Mouse (Mus musculus) forebrain, embryonic 16.5 days (tissue): ENCODE measurements around the gene Pten. TPM values are rescaled to one million over a fixed set of nuclear protein-coding genes. Genes with fewer than 3 reads are reported as not detected.
A peak's percentile ranks its signal among the peaks of the same experiment; 100 is the strongest.

Source experiments
- ATAC-seq: fragments of 200-750 bp; cut with Nextera tagmentation; 2 replicates; pipeline ENCODE4 v1.8.0; 2017; ENCODE audit warnings: mild to moderate bottlenecking, moderate library complexity
- H3K27ac ChIP-seq: fragments of 300-500 bp; sonication (generic); 2 replicates; pipeline ENCODE4 v1.5.1; 2014; ENCODE audit warnings: low read length, control low read depth
- H3K27me3 ChIP-seq: fragments of 300-500 bp; sonication (generic); replicated peaks from 2 replicates; pipeline ENCODE4 v1.6.1; 2014; ENCODE audit warnings: low read length; ENCODE audit not compliant: control insufficient read depth, insufficient read depth
- H3K36me3 ChIP-seq: fragments of 300-500 bp; sonication (generic); 2 replicates; pipeline ENCODE4 v1.6.1; 2014; ENCODE audit not compliant: control insufficient read depth, insufficient read depth
- H3K4me1 ChIP-seq: fragments of 300-500 bp; sonication (generic); replicated peaks from 2 replicates; pipeline ENCODE4 v1.6.1; 2014; ENCODE audit warnings: low read length; ENCODE audit not compliant: control insufficient read depth, insufficient read depth
- H3K4me2 ChIP-seq: fragments of 300-500 bp; sonication (generic); 2 replicates; pipeline ENCODE4 v1.6.1; 2014; ENCODE audit warnings: mild to moderate bottlenecking, low read length, control low read depth
- H3K4me3 ChIP-seq: fragments of 300-500 bp; sonication (generic); replicated peaks from 2 replicates; pipeline ENCODE4 v1.5.1; 2014; ENCODE audit warnings: mild to moderate bottlenecking, low read length, control low read depth
- H3K9ac ChIP-seq: fragments of 300-500 bp; sonication (generic); replicated peaks from 2 replicates; pipeline ENCODE4 v1.6.1; 2014; ENCODE audit warnings: low read depth, low read length, control low read depth
- H3K9me3 ChIP-seq: fragments of 300-500 bp; sonication (generic); 2 replicates; pipeline ENCODE4 v1.6.1; 2016; ENCODE audit warnings: low read length; ENCODE audit not compliant: control insufficient read depth
- WGBS: fragments of 180-500 bp; shearing (Covaris S2); extraction: QIAGEN DNeasy Blood & Tissue Kit; methylation state at CpG from one replicate; pipeline ENCODE4 v1.1.7; 2014; 5-methylcytosine and 5-hydroxymethylcytosine counted together
- polyA plus RNA-seq: library from polyadenylated mRNA; unstranded; fragments of >200 nt; fragmentation: Nextera tagmentation; extraction: Ambion mirVana; gene quantifications from 2 replicates; pipeline ENCODE4 v1.2.1, GENCODE M21; 2015

Pten gene
- polyA plus RNA-seq, 1 experiment from 2014 or later: 13.4 TPM

GRCm38 (mm10) chr19:32752357-32752756 is 4.9 kb upstream of the Pten start:
- no peak overlapping the region for H3K27ac ChIP-seq
- H3K27me3 ChIP-seq: no peaks in the 10 kb centered on the region
- H3K9ac ChIP-seq: no peak overlapping the region
- no peak overlapping the region for H3K4me2 ChIP-seq
- 91% methylated on average over 6 of the region's 6 CpGs for WGBS
- H3K4me1 ChIP-seq: peaks cover 8% of the 10 kb centered on the region
- no peaks in the 10 kb centered on the region for H3K36me3 ChIP-seq
- no peaks in the 10 kb centered on the region for H3K9me3 ChIP-seq
- no peak overlapping the region for H3K4me3 ChIP-seq
- no peak for ATAC-seq

DNA sequence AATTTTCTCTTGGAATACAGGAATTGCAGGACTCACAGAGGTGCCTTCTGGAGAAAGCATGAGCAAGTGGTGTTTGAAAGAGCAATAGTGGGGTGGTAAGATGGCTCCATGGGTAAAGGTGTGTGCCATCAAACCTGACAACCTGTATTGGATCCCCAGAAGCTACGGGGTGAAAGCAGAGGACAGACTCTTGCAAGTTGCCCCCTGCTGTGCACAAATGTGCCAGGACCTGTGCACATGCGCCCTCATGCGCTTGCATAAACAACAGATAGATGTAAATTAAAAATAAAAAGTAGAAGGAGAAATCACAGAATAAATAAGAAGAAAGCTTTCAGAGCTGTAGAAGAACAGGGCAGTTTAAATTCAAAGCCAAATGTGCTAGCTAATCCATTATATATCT is 3.9 kb upstream of the Pten start:
- Histone ChIP-seq H3K9ac (no peak overlapping the region), H3K36me3 (no peaks in the 10 kb centered on the region), H3K27ac (no peak overlapping the region), H3K9me3 (no peaks in the 10 kb centered on the region), H3K4me1 (peaks cover 8% of the 10 kb centered on the region), H3K27me3 (no peaks in the 10 kb centered on the region), H3K4me2 (no peak overlapping the region), H3K4me3 (no peak overlapping the region)
- ATAC-seq: no peak
- WGBS: 81% methylated on average over 3 of the region's 3 CpGs

- Histone ChIP-seq H3K27me3 (no peaks in the 10 kb centered on the region), H3K9me3 (no peaks in the 10 kb centered on the region), H3K9ac (no peak overlapping the region), H3K27ac (no peak overlapping the region), H3K36me3 (no peaks in the 10 kb centered on the region), H3K4me1 (peaks cover 8% of the 10 kb centered on the region), H3K4me3 (no peak overlapping the region), H3K4me2 (no peak overlapping the region; the same call in 1 of the 2 replicates)
- 24% methylated on average over 15 of the region's 15 CpGs for WGBS
- ATAC-seq: no peak
Measured at GRCm38 (mm10) chr19:32754188-32755000, 2.9 kb upstream of the Pten start.

DNA sequence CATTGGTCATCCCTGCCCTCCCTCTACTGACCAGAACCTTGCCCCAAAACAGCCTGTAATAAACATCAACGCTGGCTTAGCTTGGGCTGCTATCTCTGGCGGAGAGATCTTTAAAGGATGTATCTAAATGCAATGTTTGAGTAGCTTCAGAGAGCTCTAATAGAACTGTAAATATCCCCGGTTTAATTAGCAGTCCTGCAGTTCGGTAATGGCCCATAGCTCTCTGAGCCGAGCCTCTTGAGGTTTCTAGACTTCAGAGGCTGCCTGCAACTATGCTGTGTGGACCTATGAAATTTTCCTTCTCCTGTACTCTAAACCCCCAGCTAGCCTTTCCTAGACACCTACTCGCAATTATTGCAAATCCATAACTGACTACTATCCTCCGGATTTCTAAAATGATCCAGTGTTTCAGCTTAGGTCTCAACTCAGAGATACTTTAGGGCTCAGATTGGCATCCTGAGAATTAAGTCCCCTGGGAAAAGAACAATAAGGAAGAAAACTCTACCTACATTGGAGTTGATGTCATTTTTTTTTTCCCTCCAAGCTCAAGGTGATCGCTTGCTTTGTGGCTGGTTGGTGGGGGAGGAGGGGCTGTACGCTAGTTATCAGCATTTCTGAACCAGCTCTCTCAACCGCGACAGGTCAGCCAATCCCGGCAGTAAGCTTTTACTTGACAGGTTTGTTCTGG is 2.0 kb upstream of the Pten start:
- Histone ChIP-seq H3K4me1 (peaks cover 11% of the 10 kb centered on the region), H3K9me3 (no peaks in the 10 kb centered on the region), H3K4me2 (peak overlapping the region; percentile 88), H3K27me3 (no peaks in the 10 kb centered on the region), H3K9ac (peak overlapping the region; percentile 68), H3K27ac (no peak overlapping the region), H3K36me3 (no peaks in the 10 kb centered on the region), H3K4me3 (peak overlapping the region; percentile 80)
- ATAC-seq: no peak
- 2% methylated on average over 12 of the region's 12 CpGs for WGBS

GRCm38 (mm10) chr19:32755792-32756635 is 1.3 kb upstream of the Pten start:
- peak; percentile 66 for ATAC-seq

GRCm38 (mm10) chr19:32756636-32756899 is 729 bp upstream of the Pten start:
- Histone ChIP-seq H3K36me3 (no peaks in the 10 kb centered on the region), H3K9ac (peak overlapping the region; percentile 95), H3K27me3 (no peaks in the 10 kb centered on the region), H3K4me1 (peaks cover 20% of the 10 kb centered on the region), H3K9me3 (no peaks in the 10 kb centered on the region), H3K4me2 (peak overlapping the region; percentile 64), H3K27ac (peak overlapping the region; percentile 97), H3K4me3 (peak overlapping the region; percentile 80)
- peak; percentile 57 for ATAC-seq
- 0% methylated on average over 14 of the region's 14 CpGs for WGBS

More at GRCm38 (mm10) chr19:32755792-32756635, 1.3 kb upstream of the Pten start:
- under 1% methylated on average over 52 of the region's 53 CpGs for WGBS
- Histone ChIP-seq H3K4me1 (peaks cover 17% of the 10 kb centered on the region), H3K9me3 (no peaks in the 10 kb centered on the region), H3K36me3 (no peaks in the 10 kb centered on the region), H3K9ac (peak overlapping the region; percentile 95), H3K4me2 (peak overlapping the region; percentile 88), H3K27ac (peak overlapping the region; percentile 97), H3K27me3 (no peaks in the 10 kb centered on the region), H3K4me3 (peak overlapping the region; percentile 80)

DNA sequence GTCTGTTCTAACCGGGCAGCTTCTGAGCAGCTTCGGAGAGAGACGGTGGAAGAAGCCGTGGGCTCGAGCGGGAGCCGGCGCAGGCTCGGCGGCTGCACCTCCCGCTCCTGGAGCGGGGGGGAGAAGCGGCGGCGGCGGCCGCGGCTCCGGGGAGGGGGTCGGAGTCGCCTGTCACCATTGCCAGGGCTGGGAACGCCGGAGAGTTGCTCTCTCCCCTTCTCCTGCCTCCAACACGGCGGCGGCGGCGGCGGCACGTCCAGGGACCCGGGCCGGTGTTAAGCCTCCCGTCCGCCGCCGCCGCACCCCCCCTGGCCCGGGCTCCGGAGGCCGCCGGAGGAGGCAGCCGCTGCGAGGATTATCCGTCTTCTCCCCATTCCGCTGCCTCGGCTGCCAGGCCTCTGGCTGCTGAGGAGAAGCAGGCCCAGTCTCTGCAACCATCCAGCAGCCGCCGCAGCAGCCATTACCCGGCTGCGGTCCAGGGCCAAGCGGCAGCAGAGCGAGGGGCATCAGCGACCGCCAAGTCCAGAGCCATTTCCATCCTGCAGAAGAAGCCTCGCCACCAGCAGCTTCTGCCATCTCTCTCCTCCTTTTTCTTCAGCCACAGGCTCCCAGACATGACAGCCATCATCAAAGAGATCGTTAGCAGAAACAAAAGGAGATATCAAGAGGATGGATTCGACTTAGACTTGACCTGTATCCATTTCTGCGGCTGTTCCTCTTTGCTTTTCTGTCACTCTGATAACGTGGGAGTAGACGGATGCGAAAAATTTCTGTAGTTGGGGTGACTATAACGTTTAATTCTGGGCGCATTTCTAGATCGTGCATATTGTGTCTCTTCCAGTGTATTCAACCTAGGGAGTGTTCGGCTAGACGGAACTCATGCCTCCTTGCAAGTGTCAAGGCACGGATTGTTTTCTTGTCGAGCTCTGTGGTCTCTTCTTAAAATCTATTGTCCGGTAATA is 815 bp downstream of the Pten start:
- H3K4me3 ChIP-seq: peak overlapping the region; percentile 80
- peaks cover 22% of the 10 kb centered on the region for H3K4me1 ChIP-seq

DNA sequence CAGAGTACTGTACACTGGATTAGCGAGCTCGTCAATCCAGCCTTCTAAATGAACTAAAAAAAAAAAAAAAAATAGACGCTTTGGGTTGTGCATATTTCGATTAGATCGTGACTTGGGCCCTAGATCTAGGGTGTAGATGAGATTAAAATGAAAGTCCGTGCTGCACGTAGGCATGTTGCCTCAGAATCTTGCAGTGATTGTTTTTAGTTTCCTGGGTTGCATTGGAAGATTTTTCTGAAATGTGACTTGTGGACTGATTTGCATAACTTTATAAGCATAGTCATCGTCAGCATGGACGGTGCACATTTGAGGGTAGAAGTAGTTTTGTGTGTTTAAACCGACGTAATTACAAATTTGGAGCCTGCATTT is 1.5 kb downstream of the Pten start:
- H3K4me1 ChIP-seq: peaks cover 24% of the 10 kb centered on the region
- peak overlapping the region; percentile 97 for H3K9ac ChIP-seq
- H3K27me3 ChIP-seq: no peaks in the 10 kb centered on the region
- no peaks in the 10 kb centered on the region for H3K36me3 ChIP-seq
- peak overlapping the region; percentile 80 for H3K4me3 ChIP-seq
- H3K9me3 ChIP-seq: no peaks in the 10 kb centered on the region
- WGBS: 0% methylated on average over 11 of the region's 11 CpGs
- H3K27ac ChIP-seq: no peak overlapping the region; the same call in 1 of the 2 replicates
- peak overlapping the region; percentile 82 for H3K4me2 ChIP-seq
- no peak for ATAC-seq

More for the DNA sequence above, 815 bp downstream of the Pten start:
- Histone ChIP-seq H3K36me3 (no peaks in the 10 kb centered on the region), H3K27ac (peak overlapping the region; percentile 99), H3K9ac (peak overlapping the region; percentile 97), H3K4me2 (peak overlapping the region; percentile 82), H3K27me3 (no peaks in the 10 kb centered on the region), H3K9me3 (no peaks in the 10 kb centered on the region)
- peak; percentile 15 for ATAC-seq
- WGBS: 0% methylated on average over 59 of the region's 69 CpGs
